Mouse (Mus musculus) CD4-positive, CD25-positive, alpha-beta regulatory T cell, adult 9 weeks (primary cell): ENCODE measurements around the gene Tsen34. TPM values are rescaled to one million over a fixed set of nuclear protein-coding genes. Genes with fewer than 3 reads are reported as not detected.

Source experiments
- polyA plus RNA-seq: library from polyadenylated mRNA; unstranded; fragments of 100-300 nt; shearing (Covaris generic); gene quantifications from one replicate; pipeline ENCODE4 v1.2.1, GENCODE M21; 2017

The Tsen34 gene
- 11.5 TPM for polyA plus RNA-seq

GRCm38 (mm10) chr7:3692382-3692986, at the start of gene Tsen34:
TSS of gene Tsen34 (plus strand) at chr7:3692863.

GRCm38 (mm10) chr7:3644672-3645487, 47.8 kb upstream of the Tsen34 start, which contains the start of gene Cnot3:
TSS of gene Cnot3 (plus strand) at chr7:3645268.

GRCm38 (mm10) chr7:3665215-3666114, 27.2 kb upstream of the Tsen34 start, which contains the start of gene Leng1:
TSS of gene Leng1 (minus strand) at chr7:3665840.

GRCm38 (mm10) chr7:3677342-3677741, 15.3 kb upstream of the Tsen34 start, which contains the start of gene Tmc4:
TSS of gene Tmc4 (minus strand) at chr7:3677553.

GRCm38 (mm10) chr7:3692987-3693808, 535 bp downstream of the Tsen34 start, which contains the start of gene Mboat7:
TSS of gene Mboat7 (minus strand) at chr7:3693523.

GRCm38 (mm10) chr7:3703879-3704441, 11.3 kb downstream of the Tsen34 start, which contains the start of gene Rps9:
TSS of gene Rps9 (plus strand) at chr7:3703993.

GRCm38 (mm10) chr7:3720268-3720667, 27.6 kb downstream of the Tsen34 start, which contains the start of gene Pirb:
TSS of gene Pirb (minus strand) at chr7:3720391.

Other genes starting within 250 kb of the Tsen34 start
- not detected for gene Tarm1, start 190.2 kb upstream of the Tsen34 start, polyA plus RNA-seq
- gene Oscar, start 76.7 kb upstream of the Tsen34 start, polyA plus RNA-seq = not detected
- gene Ndufa3, start 75.5 kb upstream of the Tsen34 start, polyA plus RNA-seq = 559 TPM
- 46.3 TPM for gene Tfpt, start 62.9 kb upstream of the Tsen34 start, polyA plus RNA-seq
- 98.0 TPM for gene Prpf31, start 62.9 kb upstream of the Tsen34 start, polyA plus RNA-seq
- 121 TPM for gene Cnot3, start 47.6 kb upstream of the Tsen34 start, polyA plus RNA-seq
- 33.1 TPM for gene Leng1, start 27.0 kb upstream of the Tsen34 start, polyA plus RNA-seq
- 6.5 TPM for gene Tmc4, start 15.3 kb upstream of the Tsen34 start, polyA plus RNA-seq
- gene Mboat7, start 660 bp downstream of the Tsen34 start, polyA plus RNA-seq = 53.0 TPM
- gene Rps9, start 11.1 kb downstream of the Tsen34 start, polyA plus RNA-seq = 2,488 TPM
- gene Pirb, start 27.5 kb downstream of the Tsen34 start, polyA plus RNA-seq = 0.93 TPM
- not detected for gene Gm15448, start 132.8 kb downstream of the Tsen34 start, polyA plus RNA-seq
- gene Pira2, start 152.2 kb downstream of the Tsen34 start, polyA plus RNA-seq = 0.32 TPM
- gene Gm14548, start 205.3 kb downstream of the Tsen34 start, polyA plus RNA-seq = 0.69 TPM
- gene Lilra6, start 222.6 kb downstream of the Tsen34 start, polyA plus RNA-seq = not detected